Mouse (Mus musculus): ENCODE data around the gene Jade2. TPM values are rescaled to one million over a fixed set of nuclear protein-coding genes. Genes with fewer than 3 reads are reported as not detected.

Jade2 gene
- polyA plus RNA-seq (2015; fragmentation: Nextera tagmentation; extraction: Ambion mirVana) = 1.7 and 1.8 TPM in 2 replicates

DNA sequence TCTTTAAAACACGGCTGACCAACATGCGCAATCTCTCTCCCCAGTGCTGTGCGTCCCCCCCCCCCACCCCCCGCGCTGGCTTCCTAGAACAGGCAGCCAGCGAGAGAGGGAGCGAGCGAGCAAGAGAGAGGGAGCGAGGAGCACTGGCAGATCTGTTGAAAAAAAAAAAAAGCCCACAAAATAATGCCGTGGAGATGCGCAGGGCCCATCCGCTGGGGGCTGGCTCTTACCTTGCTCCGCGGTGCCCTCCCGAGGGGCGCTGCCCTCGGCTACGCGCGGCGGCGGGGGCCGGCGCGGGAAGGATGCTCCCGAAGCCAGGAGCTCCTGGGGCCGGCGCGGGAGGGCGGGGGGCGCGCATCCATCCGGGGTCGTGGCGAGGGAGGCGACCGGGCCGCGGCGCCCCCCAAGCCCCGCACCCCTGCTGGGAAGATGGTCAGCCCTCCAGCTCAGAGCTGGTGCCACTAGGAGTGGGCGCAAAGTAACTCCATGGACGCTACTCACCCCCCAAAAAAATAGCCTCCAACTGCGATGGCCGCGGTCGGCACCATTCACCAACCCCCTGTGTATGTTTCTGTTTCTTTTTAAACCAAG lies at the start of gene Jade2:
Gene Jade2 (minus strand): TSS at position 573 of the 591 bp plus-strand sequence.
- WGBS = under 1% methylated on average over 46 of the region's 47 CpGs
- Histone ChIP-seq H3K27me3 (ENCODE audit: control insufficient read depth, insufficient read depth, low read length) (no peaks in the 10 kb centered on the region), H3K4me1 (ENCODE audit: control insufficient read depth, insufficient read depth, low read length) (peaks cover 21% of the 10 kb centered on the region), H3K27ac (ENCODE audit: low read length) (peak within 1 kb of the TSS; percentile 93), H3K9ac (ENCODE audit: low read length) (peak within 1 kb of the TSS; percentile 92), H3K36me3 (ENCODE audit: control insufficient read depth, insufficient read depth, low read length) (no peaks in the 10 kb centered on the region), H3K9me3 (replicated peaks; ENCODE audit: control insufficient read depth, low read length) (no peaks in the 10 kb centered on the region), H3K4me2 (ENCODE audit: low read depth, low read length) (peak within 1 kb of the TSS; percentile 99), H3K4me3 (replicated peaks; ENCODE audit: low read length) (peak within 1 kb of the TSS; percentile 81)
- peak; percentile 17; the same call in 1 of the 2 replicates for ATAC-seq (ENCODE audit: insufficient read depth, low FRiP score)

DNA sequence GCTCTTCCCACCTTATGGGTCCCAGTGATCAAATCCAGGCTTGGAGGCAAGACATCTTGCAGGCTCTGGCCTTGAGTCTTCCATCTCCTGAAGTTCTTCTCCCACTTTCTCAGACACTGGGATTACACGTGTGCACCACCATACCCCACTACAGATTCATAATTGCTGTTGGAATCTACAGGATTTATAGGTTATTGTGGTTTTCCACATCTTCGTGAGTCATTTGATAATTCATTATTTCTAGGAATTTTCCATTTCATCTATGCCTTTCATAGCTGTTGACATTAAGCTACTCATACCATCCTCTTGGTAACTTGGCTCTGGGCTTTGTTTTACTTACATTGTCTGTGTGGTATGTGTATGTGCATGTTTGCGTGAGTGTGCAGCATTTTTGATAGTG lies 46.8 kb upstream of the Jade2 start:
- no peak overlapping the region for H3K4me2 ChIP-seq (ENCODE audit: low read depth, low read length)
- no peak overlapping the region for H3K9ac ChIP-seq (ENCODE audit: low read length)
- H3K27ac ChIP-seq (ENCODE audit: low read length) = no peak overlapping the region
- no peaks in the 10 kb centered on the region for H3K36me3 ChIP-seq (ENCODE audit: control insufficient read depth, insufficient read depth, low read length)
- H3K4me1 ChIP-seq (ENCODE audit: control insufficient read depth, insufficient read depth, low read length) = no peaks in the 10 kb centered on the region
- H3K9me3 ChIP-seq (replicated peaks; ENCODE audit: control insufficient read depth, low read length) = no peaks in the 10 kb centered on the region
- H3K27me3 ChIP-seq (ENCODE audit: control insufficient read depth, insufficient read depth, low read length) = no peaks in the 10 kb centered on the region
- H3K4me3 ChIP-seq (replicated peaks; ENCODE audit: low read length) = no peak overlapping the region
- no peak for ATAC-seq (ENCODE audit: insufficient read depth, low FRiP score)
- WGBS = 84% methylated on average over 3 of the region's 3 CpGs

DNA sequence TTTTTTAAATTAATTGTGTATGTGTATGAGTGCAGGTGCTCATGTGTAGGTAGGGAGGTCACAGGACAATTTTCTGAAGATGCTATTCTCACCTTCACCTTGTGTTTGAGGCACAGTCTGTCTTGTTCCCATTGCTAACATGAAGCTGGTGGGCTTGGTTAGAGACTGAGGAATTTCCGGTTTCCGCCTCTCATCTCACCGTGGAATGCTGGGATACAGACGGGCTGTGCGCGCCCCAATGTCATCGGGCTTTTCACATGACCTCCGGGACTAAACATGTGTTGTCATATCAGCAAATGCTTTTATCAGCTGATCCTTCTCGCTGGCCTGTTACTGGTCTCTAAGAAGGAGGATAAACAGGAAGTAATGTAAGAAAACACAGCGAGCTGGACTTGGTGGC lies 42.2 kb upstream of the Jade2 start:
- H3K4me1 ChIP-seq (ENCODE audit: control insufficient read depth, insufficient read depth, low read length) = no peaks in the 10 kb centered on the region
- no peaks in the 10 kb centered on the region for H3K36me3 ChIP-seq (ENCODE audit: control insufficient read depth, insufficient read depth, low read length)
- H3K9ac ChIP-seq (ENCODE audit: low read length) = no peak overlapping the region
- no peak overlapping the region for H3K27ac ChIP-seq (ENCODE audit: low read length)
- 81% methylated on average over 10 of the region's 10 CpGs for WGBS
- no peak for ATAC-seq (ENCODE audit: insufficient read depth, low FRiP score)
- no peaks in the 10 kb centered on the region for H3K9me3 ChIP-seq (replicated peaks; ENCODE audit: control insufficient read depth, low read length)
- no peak overlapping the region for H3K4me3 ChIP-seq (replicated peaks; ENCODE audit: low read length)
- no peaks in the 10 kb centered on the region for H3K27me3 ChIP-seq (ENCODE audit: control insufficient read depth, insufficient read depth, low read length)
- H3K4me2 ChIP-seq (ENCODE audit: low read depth, low read length) = no peak overlapping the region

DNA sequence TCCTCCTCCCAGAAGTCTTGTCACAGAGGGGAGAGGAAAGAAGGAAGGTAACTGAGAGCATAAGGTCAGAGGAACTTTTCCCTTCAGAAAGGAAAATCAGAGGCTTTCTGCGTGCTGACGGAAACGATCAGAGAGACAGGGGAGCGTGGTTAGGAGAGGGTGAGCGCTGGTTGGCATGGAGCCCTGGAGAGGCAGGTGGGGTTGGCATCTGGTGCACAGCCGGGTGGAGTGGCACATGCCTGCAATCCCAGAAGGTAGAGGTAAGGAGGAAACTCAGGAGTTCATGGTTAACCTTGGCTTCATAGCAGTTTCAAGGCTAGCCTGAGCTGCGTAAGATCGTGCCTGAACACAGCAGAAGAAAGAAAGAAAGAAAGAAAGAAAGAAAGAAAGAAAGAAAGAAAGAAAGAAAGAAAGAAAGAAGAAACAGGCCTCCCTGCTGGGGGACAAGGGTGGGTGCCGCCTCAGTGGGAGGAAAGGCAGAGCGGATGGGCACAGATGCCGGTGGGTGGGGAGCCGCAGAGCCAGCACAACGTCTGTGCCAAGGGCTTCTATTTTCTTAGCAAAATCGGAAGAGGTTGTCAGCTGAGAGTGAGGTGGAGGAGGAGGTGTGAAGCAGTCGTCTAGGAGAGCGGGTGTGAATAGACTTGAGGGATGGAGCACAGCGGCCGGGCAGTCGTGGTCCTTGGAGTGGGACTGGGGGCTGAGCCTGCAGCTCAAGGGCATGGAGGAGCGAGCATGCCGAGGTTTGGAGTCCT lies 41.0 kb upstream of the Jade2 start:
- H3K36me3 ChIP-seq (ENCODE audit: control insufficient read depth, insufficient read depth, low read length) = no peaks in the 10 kb centered on the region
- no peak for ATAC-seq (ENCODE audit: insufficient read depth, low FRiP score)
- H3K9ac ChIP-seq (ENCODE audit: low read length) = no peak overlapping the region
- H3K4me2 ChIP-seq (ENCODE audit: low read depth, low read length) = no peak overlapping the region
- H3K27me3 ChIP-seq (ENCODE audit: control insufficient read depth, insufficient read depth, low read length) = no peaks in the 10 kb centered on the region
- H3K4me1 ChIP-seq (ENCODE audit: control insufficient read depth, insufficient read depth, low read length) = no peaks in the 10 kb centered on the region
- no peaks in the 10 kb centered on the region for H3K9me3 ChIP-seq (replicated peaks; ENCODE audit: control insufficient read depth, low read length)
- H3K4me3 ChIP-seq (replicated peaks; ENCODE audit: low read length) = no peak overlapping the region
- WGBS = 50% methylated on average over 21 of the region's 21 CpGs
- no peak overlapping the region for H3K27ac ChIP-seq (ENCODE audit: low read length)

- H3K27ac ChIP-seq (ENCODE audit: low read length) = no peak overlapping the region
- no peak overlapping the region for H3K9ac ChIP-seq (ENCODE audit: low read length)
- no peak overlapping the region for H3K4me2 ChIP-seq (ENCODE audit: low read depth, low read length)
- ATAC-seq (ENCODE audit: insufficient read depth, low FRiP score) = 0 out of 2 replicates have a peak, but pooled peaks have one; percentile 37
- H3K36me3 ChIP-seq (ENCODE audit: control insufficient read depth, insufficient read depth, low read length) = no peaks in the 10 kb centered on the region
- 88% methylated on average over 11 of the region's 11 CpGs for WGBS
- H3K9me3 ChIP-seq (replicated peaks; ENCODE audit: control insufficient read depth, low read length) = no peaks in the 10 kb centered on the region
- H3K4me3 ChIP-seq (replicated peaks; ENCODE audit: low read length) = no peak overlapping the region
- no peaks in the 10 kb centered on the region for H3K27me3 ChIP-seq (ENCODE audit: control insufficient read depth, insufficient read depth, low read length)
- H3K4me1 ChIP-seq (ENCODE audit: control insufficient read depth, insufficient read depth, low read length) = no peaks in the 10 kb centered on the region
Observed at GRCm38 (mm10) chr11:51897311-51897710, 39.9 kb upstream of the Jade2 start.

- WGBS = 29% methylated on average over 4 of the region's 4 CpGs
- no peaks in the 10 kb centered on the region for H3K9me3 ChIP-seq (replicated peaks; ENCODE audit: control insufficient read depth, low read length)
- no peak for ATAC-seq (ENCODE audit: insufficient read depth, low FRiP score)
- no peak overlapping the region for H3K27ac ChIP-seq (ENCODE audit: low read length)
- H3K4me3 ChIP-seq (replicated peaks; ENCODE audit: low read length) = no peak overlapping the region
- no peaks in the 10 kb centered on the region for H3K4me1 ChIP-seq (ENCODE audit: control insufficient read depth, insufficient read depth, low read length)
- no peaks in the 10 kb centered on the region for H3K36me3 ChIP-seq (ENCODE audit: control insufficient read depth, insufficient read depth, low read length)
- no peak overlapping the region for H3K4me2 ChIP-seq (ENCODE audit: low read depth, low read length)
- H3K9ac ChIP-seq (ENCODE audit: low read length) = no peak overlapping the region
- H3K27me3 ChIP-seq (ENCODE audit: control insufficient read depth, insufficient read depth, low read length) = no peaks in the 10 kb centered on the region
Observed at GRCm38 (mm10) chr11:51896012-51896411, 38.6 kb upstream of the Jade2 start.

DNA sequence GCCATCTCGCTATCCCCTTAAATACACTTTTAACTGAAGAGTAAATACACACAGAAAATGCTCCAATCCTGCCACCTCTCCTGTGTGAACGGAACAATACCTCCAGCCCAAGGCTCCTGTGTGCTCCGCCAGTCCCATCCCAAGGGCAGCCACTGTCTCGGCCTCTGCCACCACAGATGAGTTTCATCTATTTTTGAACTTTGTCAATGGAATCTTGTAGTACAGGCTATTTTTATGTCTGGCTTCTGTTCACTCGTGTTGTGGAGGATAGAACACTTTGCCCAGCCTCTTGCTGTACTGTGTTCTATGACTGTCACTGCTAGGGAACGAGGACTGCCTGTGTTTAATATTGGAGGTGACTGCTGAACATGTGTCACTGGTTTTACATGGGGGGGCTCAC lies 28.2 kb upstream of the Jade2 start:
- Histone ChIP-seq H3K9ac (ENCODE audit: low read length) (no peak overlapping the region), H3K36me3 (ENCODE audit: control insufficient read depth, insufficient read depth, low read length) (no peaks in the 10 kb centered on the region), H3K27me3 (ENCODE audit: control insufficient read depth, insufficient read depth, low read length) (no peaks in the 10 kb centered on the region), H3K4me1 (ENCODE audit: control insufficient read depth, insufficient read depth, low read length) (peaks cover 6% of the 10 kb centered on the region; the same call in 1 of the 2 replicates), H3K4me2 (ENCODE audit: low read depth, low read length) (no peak overlapping the region), H3K27ac (ENCODE audit: low read length) (no peak overlapping the region), H3K4me3 (replicated peaks; ENCODE audit: low read length) (no peak overlapping the region), H3K9me3 (replicated peaks; ENCODE audit: control insufficient read depth, low read length) (no peaks in the 10 kb centered on the region)
- 80% methylated on average over 6 of the region's 6 CpGs for WGBS
- no peak for ATAC-seq (ENCODE audit: insufficient read depth, low FRiP score)

DNA sequence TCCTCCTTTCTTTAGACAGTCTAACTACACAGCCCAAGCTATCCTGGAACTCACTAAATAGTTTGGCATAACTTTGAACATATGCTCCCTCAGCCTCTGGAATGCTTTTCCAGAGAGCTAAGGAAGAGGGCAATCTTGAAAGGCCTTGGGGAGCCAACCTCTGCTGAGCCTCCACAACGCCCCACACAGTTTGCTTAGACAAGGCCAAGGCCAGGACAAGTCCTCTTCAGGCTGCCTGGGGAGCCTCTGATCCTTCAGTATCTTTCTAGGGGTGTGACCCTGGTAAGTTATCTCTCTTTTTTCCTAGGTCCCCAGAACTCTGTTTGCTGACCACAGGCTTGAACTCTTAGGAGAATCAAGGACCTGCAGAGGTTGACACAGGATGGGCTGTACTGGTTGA lies 26.6 kb upstream of the Jade2 start:
- Histone ChIP-seq H3K9me3 (replicated peaks; ENCODE audit: control insufficient read depth, low read length) (no peaks in the 10 kb centered on the region), H3K36me3 (ENCODE audit: control insufficient read depth, insufficient read depth, low read length) (no peaks in the 10 kb centered on the region), H3K27ac (ENCODE audit: low read length) (peak overlapping the region; percentile 54), H3K27me3 (ENCODE audit: control insufficient read depth, insufficient read depth, low read length) (no peaks in the 10 kb centered on the region), H3K4me3 (replicated peaks; ENCODE audit: low read length) (no peak overlapping the region), H3K9ac (ENCODE audit: low read length) (no peak overlapping the region), H3K4me1 (ENCODE audit: control insufficient read depth, insufficient read depth, low read length) (peaks cover 6% of the 10 kb centered on the region; the same call in 1 of the 2 replicates), H3K4me2 (ENCODE audit: low read depth, low read length) (no peak overlapping the region)
- ATAC-seq (ENCODE audit: insufficient read depth, low FRiP score) = peak; percentile 43
- WGBS = 30% methylated on average over 1 of the region's 1 CpGs

DNA sequence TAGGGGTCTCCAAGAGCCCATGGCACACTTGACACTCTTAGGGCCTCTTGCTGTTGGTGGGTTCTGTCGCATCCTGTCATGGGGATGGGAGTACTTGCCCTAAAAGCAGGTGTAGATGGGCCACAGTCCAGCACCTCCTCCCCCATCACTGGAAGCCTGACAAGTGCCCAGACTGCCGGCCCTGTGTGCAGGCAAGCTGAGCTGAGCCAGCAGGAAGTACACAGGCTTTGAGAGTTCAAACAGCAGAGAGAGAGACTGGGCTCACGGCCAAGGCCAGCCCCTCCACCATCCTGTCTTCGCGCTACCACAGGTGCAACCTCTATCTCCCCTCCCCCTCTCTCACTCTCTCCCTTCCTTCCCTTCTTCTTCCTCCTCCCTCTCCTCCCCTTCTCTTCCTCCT lies 26.2 kb upstream of the Jade2 start:
- Histone ChIP-seq H3K9ac (ENCODE audit: low read length) (no peak overlapping the region), H3K4me2 (ENCODE audit: low read depth, low read length) (no peak overlapping the region), H3K27ac (ENCODE audit: low read length) (no peak overlapping the region; the same call in 1 of the 2 replicates), H3K36me3 (ENCODE audit: control insufficient read depth, insufficient read depth, low read length) (no peaks in the 10 kb centered on the region), H3K4me1 (ENCODE audit: control insufficient read depth, insufficient read depth, low read length) (peaks cover 6% of the 10 kb centered on the region; the same call in 1 of the 2 replicates), H3K4me3 (replicated peaks; ENCODE audit: low read length) (no peak overlapping the region), H3K27me3 (ENCODE audit: control insufficient read depth, insufficient read depth, low read length) (no peaks in the 10 kb centered on the region), H3K9me3 (replicated peaks; ENCODE audit: control insufficient read depth, low read length) (no peaks in the 10 kb centered on the region)
- WGBS = 15% methylated on average over 5 of the region's 5 CpGs
- peak; percentile 89 for ATAC-seq (ENCODE audit: insufficient read depth, low FRiP score)

Data from stomach, embryonic 16.5 days (tissue).